Mouse (Mus musculus) embryo, embryonic 10.5 days (tissue): ENCODE results near the gene Gk5.

Experiments
- DNase-seq: peaks from one replicate; pipeline ENCODE4 v3.0.0-alpha.2; 2015; ENCODE audit warnings: low spot score

Gene Gk5

DNA sequence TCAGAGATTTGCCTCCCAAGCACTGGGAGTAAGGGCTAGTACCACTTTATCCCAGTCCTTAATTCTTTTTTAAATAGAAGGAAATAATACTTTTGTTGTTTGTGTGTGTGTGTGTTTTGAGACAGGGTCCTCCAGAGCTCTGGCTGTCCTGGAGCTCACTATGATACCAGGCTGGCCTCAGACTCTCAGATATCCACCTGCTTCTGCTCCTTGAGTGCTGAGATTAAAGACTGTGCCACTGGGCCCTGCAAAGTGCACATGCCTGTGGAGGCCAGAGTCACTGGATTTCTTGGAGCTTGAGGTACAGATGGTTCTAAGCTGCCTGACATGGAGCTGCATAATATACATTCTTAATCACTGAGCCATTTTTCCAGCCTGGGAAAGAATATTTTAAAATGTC, 109.1 kb downstream of the Gk5 start:
- DNase-seq = no peak

DNA sequence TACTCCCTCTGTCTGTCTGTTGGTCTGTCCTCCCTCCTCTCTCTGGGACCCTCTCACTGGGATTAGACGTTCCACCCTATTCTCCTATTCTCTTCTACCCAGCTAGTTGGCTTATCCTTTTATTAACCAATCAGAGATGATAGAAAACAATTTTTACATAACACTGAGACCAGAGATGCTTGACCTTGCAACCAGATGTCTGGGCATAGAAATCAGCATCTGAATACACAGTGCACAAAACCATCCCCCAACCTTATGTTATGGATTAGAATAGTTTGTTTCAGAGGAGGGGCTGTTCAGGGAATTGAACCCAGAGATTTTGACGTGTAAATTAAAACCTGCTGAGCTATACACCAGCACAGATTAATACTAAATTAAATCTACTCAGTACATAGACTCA, 111.1 kb downstream of the Gk5 start:
- DNase-seq = no peak
